Comparison of ENCODE assay signal across 8 mouse cellular contexts in genomic region chr13:89739696-89740242, GRCm38 (mm10). TPM values are rescaled to one million over a fixed set of nuclear protein-coding genes. Genes with fewer than 3 reads are reported as not detected.
DNase-seq lines count a peak whose midpoint lies in the region; ATAC-seq and TF ChIP-seq lines count a peak whose summit lies in the region.

No protein-coding gene starts in this region.

- DNase-seq in kidney, postnatal 0 days (ENCODE audit: low spot score), result no peak
- DNase-seq in kidney, adult 11 months, result no peak
- no peak for DNase-seq in heart, postnatal 0 days (ENCODE audit: low spot score)
- no peak for DNase-seq in urinary bladder, adult 2 months (ENCODE audit: low spot score)
- no peak for DNase-seq in ovary, postnatal 36 days (ENCODE audit: low spot score)
- no peak for DNase-seq in adrenal gland, adult 2 months

- no peak for TF ChIP-seq CTCF in kidney, postnatal 0 days (IDR thresholded peaks at IDR 0.05; ENCODE audit: low read depth)
- TF ChIP-seq CTCF in bone marrow, adult 2 months (IDR thresholded peaks at IDR 0.05; ENCODE audit: control insufficient read depth, insufficient read depth, low read length), result no peak
- TF ChIP-seq CTCF in heart, postnatal 0 days (IDR thresholded peaks at IDR 0.05; ENCODE audit: low read depth), result no peak

- 1% methylated on average over 24 of the region's 24 CpGs for WGBS in kidney, postnatal 0 days
- WGBS in bone marrow, adult 2 months, result under 1% methylated on average over 24 of the region's 24 CpGs
- WGBS in heart, postnatal 0 days, result under 1% methylated on average over 24 of the region's 24 CpGs

- H3K27ac ChIP-seq in kidney, postnatal 0 days, result peak overlapping the region; percentile 85
- peak overlapping the region; percentile 78 for H3K27ac ChIP-seq in bone marrow, adult 2 months (ENCODE audit: control insufficient read depth, insufficient read depth, low read depth, low read length, poor library complexity)
- peak overlapping the region; percentile 87 for H3K27ac ChIP-seq in heart, postnatal 0 days (ENCODE audit: low read depth)

- no peak for TF ChIP-seq POLR2A in bone marrow, adult 2 months (IDR thresholded peaks at IDR 0.05; ENCODE audit: borderline replicate concordance, control insufficient read depth, low read depth, low read length)

- no peaks in the 10 kb centered on the region for H3K9me3 ChIP-seq in kidney, postnatal 0 days (replicated peaks; ENCODE audit: low read length)
- no peaks in the 10 kb centered on the region for H3K9me3 ChIP-seq in heart, postnatal 0 days (replicated peaks; ENCODE audit: control insufficient read depth, low read length)

- H3K9ac ChIP-seq in kidney, postnatal 0 days (ENCODE audit: low read depth, low read length), result peak overlapping the region; percentile 55
- H3K9ac ChIP-seq in heart, postnatal 0 days (replicated peaks; ENCODE audit: low read depth, low read length), result peak overlapping the region; percentile 49

- H3K4me1 ChIP-seq in kidney, postnatal 0 days (replicated peaks; ENCODE audit: insufficient read depth, low read length), result no peaks in the 10 kb centered on the region
- H3K4me1 ChIP-seq in bone marrow, adult 2 months (ENCODE audit: control insufficient read depth, insufficient read depth, low read length), result no peaks in the 10 kb centered on the region
- H3K4me1 ChIP-seq in heart, postnatal 0 days (ENCODE audit: control insufficient read depth, insufficient read depth), result peaks cover 6% of the 10 kb centered on the region; the same call in 1 of the 2 replicates

- H3K4me3 ChIP-seq in kidney, postnatal 0 days (replicated peaks; ENCODE audit: low read depth, low read length), result peak overlapping the region; percentile 48
- H3K4me3 ChIP-seq in bone marrow, adult 2 months (replicated peaks; ENCODE audit: control insufficient read depth, low read depth, low read length), result peak overlapping the region; percentile 90
- peak overlapping the region; percentile 66 for H3K4me3 ChIP-seq in heart, postnatal 0 days (ENCODE audit: low read depth, low read length)

- TF ChIP-seq EP300 in heart, postnatal 0 days (IDR thresholded peaks at IDR 0.05; ENCODE audit: low read depth), result no peak

- no peak for ATAC-seq in kidney, postnatal 0 days (replicated peaks; ENCODE audit: low FRiP score, low read depth)
- ATAC-seq in heart, postnatal 0 days (ENCODE audit: insufficient read depth, low read depth), result 0 out of 2 replicates have a peak, but pooled peaks have one; percentile 20
- peak; percentile 14; the same call in 1 of the 2 replicates for ATAC-seq in megakaryocyte, adult 5-6 weeks (ENCODE audit: poor library complexity, severe bottlenecking)

- no peaks in the 10 kb centered on the region for H3K36me3 ChIP-seq in kidney, postnatal 0 days (ENCODE audit: insufficient read depth, low read length)
- H3K36me3 ChIP-seq in heart, postnatal 0 days (replicated peaks; ENCODE audit: control insufficient read depth, insufficient read depth, low read length), result no peaks in the 10 kb centered on the region

- no peaks in the 10 kb centered on the region for H3K27me3 ChIP-seq in kidney, postnatal 0 days (ENCODE audit: insufficient read depth, low read length)
- no peaks in the 10 kb centered on the region for H3K27me3 ChIP-seq in heart, postnatal 0 days (ENCODE audit: control insufficient read depth, insufficient read depth, low read length)

- H3K4me2 ChIP-seq in kidney, postnatal 0 days (ENCODE audit: low read length), result peak overlapping the region; percentile 94
- peak overlapping the region; percentile 88 for H3K4me2 ChIP-seq in heart, postnatal 0 days (ENCODE audit: low read depth, low read length)

RNA-seq across cellular contexts. Expression of gene Vcan, which starts 2.5 kb away (rescaled TPM):
- polyA plus RNA-seq in kidney, postnatal 0 days (2015; fragmentation: Nextera tagmentation; extraction: Ambion mirVana), result 36.8 and 37.1 TPM in 2 replicates
- polyA plus RNA-seq in bone marrow, adult 2 months (2011; ENCODE audit: insufficient read depth, insufficient read length, low replicate concordance, missing spikeins), result 1.6 and 3.5 TPM in 2 replicates
- 41.4 and 59.6 TPM in 2 replicates for total RNA-seq in heart, postnatal 0 days (2014; rRNA removed; ENCODE audit: low replicate concordance)
- 14.6 and 14.7 TPM in 2 replicates for polyA plus RNA-seq in heart, postnatal 0 days (2015; fragmentation: Nextera tagmentation; extraction: Ambion mirVana)
- total RNA-seq in megakaryocyte, adult 5-6 weeks (2015), result 41.6 and 48.9 TPM in 2 replicates
- 24.3 and 34.1 TPM in 2 replicates for total RNA-seq in megakaryocyte, adult 5-6 weeks (2017)
- polyA plus RNA-seq in urinary bladder, adult 2 months (2012; rRNA removed), result 18.0 and 28.8 TPM in 2 replicates
- total RNA-seq in adrenal gland, adult 2 months (2021), result 1 to 10 TPM; 2.7 to 3.2 TPM
- polyA plus RNA-seq in adrenal gland, adult 2 months (2012; rRNA removed), result 0.88 and 1.4 TPM in 2 replicates
